Mouse (Mus musculus): ENCODE measurements around the gene Rps18. TPM values are rescaled to one million over a fixed set of nuclear protein-coding genes. Genes with fewer than 3 reads are reported as not detected.
"Not testable (repeated sequence)": the region's sequence is repeated elsewhere in the genome, so short reads cannot be mapped to it uniquely, and the experiment has no call there.

Rps18 gene
- polyA plus RNA-seq, 1 experiment = 517 TPM

DNA sequence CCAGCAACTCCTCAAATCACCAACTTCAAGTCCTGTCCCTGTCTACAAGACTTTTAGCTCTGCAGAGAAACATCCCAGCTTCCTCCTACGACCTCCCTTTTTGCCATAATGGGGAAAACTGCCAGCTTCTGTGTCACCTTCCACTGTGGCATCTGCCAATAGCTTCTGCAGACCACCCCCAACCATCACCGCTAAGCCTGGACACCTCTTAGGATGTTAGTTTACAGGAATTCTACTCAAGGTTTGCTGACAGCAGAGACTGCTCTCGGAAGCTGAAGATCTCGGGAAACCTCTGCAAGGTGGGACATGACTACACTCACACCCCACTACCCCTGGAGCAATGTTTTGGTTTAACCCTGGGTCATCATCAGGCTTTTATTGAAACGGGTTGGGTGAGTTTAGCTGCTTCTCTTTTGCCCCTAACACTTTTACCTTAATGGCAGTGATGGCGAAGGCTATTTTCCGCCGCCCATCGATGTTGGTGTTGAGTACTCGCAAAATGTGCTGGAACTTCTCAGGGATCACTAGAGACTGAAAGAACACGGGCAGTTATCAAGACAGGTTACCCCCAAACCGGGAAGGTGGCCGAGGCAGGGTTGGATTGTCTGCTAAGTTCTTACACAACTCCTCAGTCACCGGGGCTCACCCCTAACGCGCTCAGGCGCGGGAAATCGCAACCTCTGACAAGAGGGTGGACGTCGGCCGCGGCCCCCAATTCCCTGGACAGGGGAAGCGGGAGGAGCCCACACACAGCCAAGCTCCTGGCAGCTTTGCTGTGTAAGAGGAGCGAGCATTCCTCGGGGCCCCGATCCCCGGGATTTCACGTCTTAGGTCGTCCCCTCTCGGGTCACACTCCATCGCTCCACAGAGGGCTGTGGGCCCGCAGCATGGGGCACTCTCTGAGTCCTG lies 901 bp downstream of the Rps18 start:
- peaks cover 36% of the 10 kb centered on the region for H3K79me3 ChIP-seq (ENCODE audit: low read depth)
- H3K4me3 ChIP-seq (ENCODE audit: insufficient read depth, poor library complexity, severe bottlenecking) = peak overlapping the region; percentile 97
- peaks cover 43% of the 10 kb centered on the region for H3K36me3 ChIP-seq (ENCODE audit: control insufficient read depth, insufficient read depth)
- peak overlapping the region; percentile 96 for H3ac ChIP-seq (ENCODE audit: control insufficient read depth, insufficient read length, low read depth)
- H3K27me3 ChIP-seq (ENCODE audit: control insufficient read depth, insufficient read depth, insufficient read length) = no peaks in the 10 kb centered on the region
- no peak for TF ChIP-seq CTCF (IDR thresholded peaks at IDR 0.05; ENCODE audit: control insufficient read depth, insufficient read depth, insufficient read length)
- H3K79me2 ChIP-seq (ENCODE audit: control insufficient read depth, insufficient read depth) = peaks cover 48% of the 10 kb centered on the region

GRCm38 (mm10) chr17:33953961-33954565 lies 1.7 kb downstream of the Rps18 start:
- Histone ChIP-seq H3K36me3 (ENCODE audit: control insufficient read depth, insufficient read depth) (peaks cover 43% of the 10 kb centered on the region), H3K79me3 (ENCODE audit: low read depth) (peaks cover 36% of the 10 kb centered on the region), H3ac (ENCODE audit: control insufficient read depth, insufficient read length, low read depth) (peak overlapping the region; percentile 96), H3K79me2 (ENCODE audit: control insufficient read depth, insufficient read depth) (peaks cover 48% of the 10 kb centered on the region), H3K4me3 (ENCODE audit: insufficient read depth, poor library complexity, severe bottlenecking) (peak overlapping the region; percentile 97), H3K27me3 (ENCODE audit: control insufficient read depth, insufficient read depth, insufficient read length) (no peaks in the 10 kb centered on the region)
- no peak for TF ChIP-seq MYOG (IDR thresholded peaks at IDR 0.05; ENCODE audit: control insufficient read depth, extremely low read depth, insufficient read length)
- no peak for TF ChIP-seq CEBPB (IDR thresholded peaks at IDR 0.05; ENCODE audit: low read depth)
- no peak for TF ChIP-seq MAX (IDR thresholded peaks at IDR 0.05)
- TF ChIP-seq USF1 (IDR thresholded peaks at IDR 0.05; ENCODE audit: low read depth) = no peak
- no peak for TF ChIP-seq CTCF (IDR thresholded peaks at IDR 0.05; ENCODE audit: control insufficient read depth, insufficient read depth, insufficient read length)
- no peak for TF ChIP-seq MYOD1 (IDR thresholded peaks at IDR 0.05; ENCODE audit: control insufficient read depth, insufficient read length, low read depth)
- TF ChIP-seq FOSL1 (IDR thresholded peaks at IDR 0.05; ENCODE audit: insufficient read depth, low read length, poor library complexity, severe bottlenecking) = no peak

GRCm38 (mm10) chr17:33953310-33953709 lies 2.5 kb downstream of the Rps18 start:
- H3K36me3 ChIP-seq (ENCODE audit: control insufficient read depth, insufficient read depth) = peaks cover 43% of the 10 kb centered on the region
- H3K79me2 ChIP-seq (ENCODE audit: control insufficient read depth, insufficient read depth) = peaks cover 48% of the 10 kb centered on the region
- peaks cover 36% of the 10 kb centered on the region for H3K79me3 ChIP-seq (ENCODE audit: low read depth)
- H3K4me3 ChIP-seq (ENCODE audit: insufficient read depth, poor library complexity, severe bottlenecking) = peak overlapping the region; percentile 97
- peak overlapping the region; percentile 46 for H3ac ChIP-seq (ENCODE audit: control insufficient read depth, insufficient read length, low read depth)
- no peak for TF ChIP-seq USF1 (IDR thresholded peaks at IDR 0.05; ENCODE audit: low read depth)
- no peak for TF ChIP-seq MAX (IDR thresholded peaks at IDR 0.05)
- no peak for TF ChIP-seq CEBPB (IDR thresholded peaks at IDR 0.05; ENCODE audit: low read depth)
- TF ChIP-seq FOSL1 (IDR thresholded peaks at IDR 0.05; ENCODE audit: insufficient read depth, low read length, poor library complexity, severe bottlenecking) = no peak
- TF ChIP-seq MYOD1 (IDR thresholded peaks at IDR 0.05; ENCODE audit: control insufficient read depth, insufficient read length, low read depth) = no peak
- TF ChIP-seq MYOG (IDR thresholded peaks at IDR 0.05; ENCODE audit: control insufficient read depth, extremely low read depth, insufficient read length) = no peak
- TF ChIP-seq CTCF (IDR thresholded peaks at IDR 0.05; ENCODE audit: control insufficient read depth, insufficient read depth, insufficient read length) = no peak
- H3K27me3 ChIP-seq (ENCODE audit: control insufficient read depth, insufficient read depth, insufficient read length) = no peaks in the 10 kb centered on the region

DNA sequence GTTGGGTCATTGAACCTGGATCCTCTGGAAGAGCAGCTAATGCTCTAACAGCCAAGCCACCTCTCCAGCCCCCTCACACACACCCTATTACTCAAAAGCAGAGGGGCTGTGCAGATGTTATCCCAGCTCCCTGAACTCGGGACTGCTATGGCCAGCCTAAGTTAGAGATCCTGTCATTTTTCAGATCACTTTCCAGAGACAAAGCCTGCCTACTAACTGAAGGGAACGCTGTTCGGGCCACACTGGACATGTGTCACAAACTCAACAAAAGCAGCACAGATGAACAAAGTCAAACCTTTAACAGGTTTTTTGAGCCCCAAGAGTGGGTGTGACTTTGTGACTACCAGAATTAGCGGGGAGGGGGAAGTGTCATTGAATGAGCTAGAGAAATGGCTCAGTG lies 2.9 kb downstream of the Rps18 start:
- Histone ChIP-seq H3K36me3 (ENCODE audit: control insufficient read depth, insufficient read depth) (peaks cover 46% of the 10 kb centered on the region), H3K79me2 (ENCODE audit: control insufficient read depth, insufficient read depth) (peaks cover 48% of the 10 kb centered on the region), H3K79me3 (ENCODE audit: low read depth) (peaks cover 36% of the 10 kb centered on the region), H3ac (ENCODE audit: control insufficient read depth, insufficient read length, low read depth) (peak overlapping the region; percentile 46), H3K27me3 (ENCODE audit: control insufficient read depth, insufficient read depth, insufficient read length) (no peaks in the 10 kb centered on the region), H3K4me3 (ENCODE audit: insufficient read depth, poor library complexity, severe bottlenecking) (no peak overlapping the region)
- TF ChIP-seq MAX (IDR thresholded peaks at IDR 0.05) (no peak), CTCF (IDR thresholded peaks at IDR 0.05; ENCODE audit: control insufficient read depth, insufficient read depth, insufficient read length) (no peak), MYOD1 (IDR thresholded peaks at IDR 0.05; ENCODE audit: control insufficient read depth, insufficient read length, low read depth) (no peak), USF1 (IDR thresholded peaks at IDR 0.05; ENCODE audit: low read depth) (no peak), CEBPB (IDR thresholded peaks at IDR 0.05; ENCODE audit: low read depth) (no peak)

GRCm38 (mm10) chr17:33952015-33952414 lies 3.8 kb downstream of the Rps18 start:
- not testable (repeated sequence) for H3K4me3 ChIP-seq (ENCODE audit: insufficient read depth, poor library complexity, severe bottlenecking); H3K27me3 ChIP-seq (ENCODE audit: control insufficient read depth, insufficient read depth, insufficient read length)
- Histone ChIP-seq H3ac (ENCODE audit: control insufficient read depth, insufficient read length, low read depth) (peak overlapping the region; percentile 62), H3K79me3 (ENCODE audit: low read depth) (peaks cover 33% of the 10 kb centered on the region), H3K36me3 (ENCODE audit: control insufficient read depth, insufficient read depth) (peaks cover 47% of the 10 kb centered on the region), H3K79me2 (ENCODE audit: control insufficient read depth, insufficient read depth) (peaks cover 47% of the 10 kb centered on the region)

All from C2C12 (cell line).